Mouse (Mus musculus): ENCODE measurements around the gene Ccdc127.

DNA sequence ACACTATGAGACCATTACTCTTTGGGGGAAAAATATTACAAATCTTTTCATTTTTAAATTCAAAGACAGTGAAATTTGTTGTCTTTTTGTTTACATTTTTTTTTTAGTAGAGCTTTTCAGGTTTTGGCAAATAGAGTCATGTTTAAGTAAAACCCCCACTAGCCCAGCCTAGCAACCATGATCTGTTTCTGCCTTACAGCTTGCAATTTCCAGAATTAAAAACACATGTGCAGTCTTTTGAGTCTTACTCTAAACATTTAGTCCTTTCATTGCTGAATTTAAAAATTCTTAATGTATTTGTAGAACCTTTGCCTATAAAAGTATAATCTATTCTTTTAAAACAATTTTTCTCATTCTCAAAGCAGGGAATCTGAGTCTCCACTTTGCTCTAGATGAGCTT, 20.8 kb upstream of the Ccdc127 start:
- no peak for TF ChIP-seq SRF (IDR thresholded peaks at IDR 0.05; ENCODE audit: control insufficient read depth, insufficient read length, low read depth)
- no peak for TF ChIP-seq MYOD1 (IDR thresholded peaks at IDR 0.05; ENCODE audit: control insufficient read depth in 1 of 3, insufficient read length in 2 of 3, low read depth in 2 of 3)
- no peak for TF ChIP-seq POLR2A (IDR thresholded peaks at IDR 0.05; ENCODE audit: insufficient read length, low read depth)
- no peak for TF ChIP-seq E2F4 (IDR thresholded peaks at IDR 0.05; ENCODE audit: insufficient read depth)
- TF ChIP-seq REST (IDR thresholded peaks at IDR 0.05; ENCODE audit: insufficient read depth, insufficient read length), result no peak
- TF ChIP-seq MYOG (IDR thresholded peaks at IDR 0.05; ENCODE audit: control insufficient read depth in 1 of 3, insufficient read depth in 1 of 3, insufficient read length in 2 of 3, low read depth in 2 of 3), result no peak
- TF ChIP-seq CEBPB (IDR thresholded peaks at IDR 0.05; ENCODE audit: insufficient read depth, poor library complexity, severe bottlenecking), result no peak
- no peak for TF ChIP-seq USF1 (IDR thresholded peaks at IDR 0.05; ENCODE audit: low read depth)
- no peak for TF ChIP-seq TCF12 (IDR thresholded peaks at IDR 0.05; ENCODE audit: insufficient read depth, poor library complexity, severe bottlenecking)
- TF ChIP-seq MAX (IDR thresholded peaks at IDR 0.05; ENCODE audit: low read depth), result no peak
